In the genomic region with DNA sequence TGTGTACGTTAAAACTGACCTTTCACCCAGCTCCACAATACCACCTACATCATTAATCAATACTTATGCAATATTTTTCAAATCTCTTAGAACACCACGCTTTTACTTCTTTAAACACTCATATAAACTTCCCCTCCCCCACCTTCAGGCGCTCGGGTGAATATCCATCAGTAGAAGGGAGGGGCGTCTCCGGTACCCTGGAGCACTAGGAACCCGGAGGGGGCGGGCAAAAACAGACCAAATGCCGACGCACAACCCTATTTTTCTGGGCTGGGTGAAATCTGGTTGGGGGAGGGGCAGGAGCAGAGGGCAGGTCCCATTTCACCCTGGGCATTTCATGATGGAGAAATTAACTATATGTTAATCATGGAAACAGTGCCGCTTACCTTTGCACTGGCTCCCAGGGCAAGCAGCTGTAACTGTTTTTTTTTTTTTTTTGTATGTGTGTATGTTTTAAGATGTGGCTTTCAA, we compare ENCODE assay signal across 9 mouse cellular contexts. TPM values are rescaled to one million over a fixed set of nuclear protein-coding genes. Genes with fewer than 3 reads are reported as not detected.
A peak's percentile ranks its signal among the peaks of the same experiment; 100 is the strongest.
DNase-seq lines count a peak whose midpoint lies in the region; ATAC-seq and TF ChIP-seq lines count a peak whose summit lies in the region.
"Had no signal": no experiment of that assay in that cellular context is flagged by ENCODE, and none has a peak within 500 bp of the region (broad histone marks: within the 10 kb centered on the region; RNA-seq: fewer than 3 reads in every experiment).

A gene (minus strand): TSS at position 421 of the 471 bp plus-strand sequence.

- H3K4me2 ChIP-seq in heart, embryonic 11.5 days, result peak within 1 kb of the TSS; percentile 100
- H3K4me2 ChIP-seq in limb, embryonic 11.5 days (ENCODE audit: low read depth, severe bottlenecking), result peak within 1 kb of the TSS; percentile 97

- no peaks in the 10 kb centered on the region for H3K9me3 ChIP-seq in heart, embryonic 11.5 days (replicated peaks; ENCODE audit: control insufficient read depth, low read length)
- H3K9me3 ChIP-seq in limb, embryonic 11.5 days (ENCODE audit: control insufficient read depth, low read length), result no peaks in the 10 kb centered on the region

- 0% methylated on average over 11 of the region's 11 CpGs for WGBS in heart, embryonic 11.5 days (ENCODE audit: insufficient replicate concordance)
- WGBS in limb, embryonic 11.5 days, result 0% methylated on average over 11 of the region's 11 CpGs
- under 1% methylated on average over 11 of the region's 11 CpGs for WGBS in olfactory bulb, adult 2 months

- peaks cover 11% of the 10 kb centered on the region; the same call in 1 of the 2 replicates for H3K4me1 ChIP-seq in heart, embryonic 11.5 days (ENCODE audit: control insufficient read depth, insufficient read depth, low read length)
- peaks cover 13% of the 10 kb centered on the region; the same call in 1 of the 2 replicates for H3K4me1 ChIP-seq in limb, embryonic 11.5 days (ENCODE audit: control insufficient read depth, insufficient read depth, low read length)
- peaks cover 2% of the 10 kb centered on the region; the same call in 1 of the 2 replicates for H3K4me1 ChIP-seq in olfactory bulb, adult 2 months (ENCODE audit: control insufficient read depth, insufficient read depth, low read length)

- ATAC-seq in heart, embryonic 11.5 days (replicated peaks; ENCODE audit: insufficient number of reproducible peaks, low FRiP score, low TSS enrichment), result no peak
- ATAC-seq in limb, embryonic 11.5 days (ENCODE audit: insufficient number of reproducible peaks, low FRiP score, low TSS enrichment, low read depth), result no peak
- ATAC-seq: Patski had no signal

- TF ChIP-seq POLR2A in olfactory bulb, adult 2 months (IDR thresholded peaks at IDR 0.05; ENCODE audit: insufficient read depth, low read depth, low read length), result no peak

- H3K9ac ChIP-seq in heart, embryonic 11.5 days (ENCODE audit: low read depth, low read length), result peak within 1 kb of the TSS; percentile 72
- peak within 1 kb of the TSS; percentile 85 for H3K9ac ChIP-seq in limb, embryonic 11.5 days (ENCODE audit: low read length)

- intact Hi-C loops in heart, postnatal 25 days (cut with DNase I), result no loop called here

- H3K27ac ChIP-seq in heart, embryonic 11.5 days (ENCODE audit: low read depth, low read length), result peak within 1 kb of the TSS; percentile 35; the same call in 1 of the 2 replicates
- H3K27ac ChIP-seq in limb, embryonic 11.5 days (replicated peaks; ENCODE audit: low read depth, low read length), result peak within 1 kb of the TSS; percentile 97
- peak within 1 kb of the TSS; percentile 98 for H3K27ac ChIP-seq in olfactory bulb, adult 2 months (ENCODE audit: insufficient read depth, low read depth, low read length)

- no peaks in the 10 kb centered on the region for H3K36me3 ChIP-seq in heart, embryonic 11.5 days (ENCODE audit: control insufficient read depth, insufficient read depth, low read length)
- no peaks in the 10 kb centered on the region for H3K36me3 ChIP-seq in limb, embryonic 11.5 days (ENCODE audit: control insufficient read depth, insufficient read depth, low read length)

- H3K27me3 ChIP-seq in heart, embryonic 11.5 days (ENCODE audit: control insufficient read depth, insufficient read depth, low read length), result peaks cover 23% of the 10 kb centered on the region
- no peaks in the 10 kb centered on the region for H3K27me3 ChIP-seq in limb, embryonic 11.5 days (ENCODE audit: control insufficient read depth, insufficient read depth, low read length)

- DNase-seq in heart, postnatal 25 days (ENCODE audit: low spot score), result no peak
- peak; percentile 19 for DNase-seq in thymus, postnatal 14 days
- no peak for DNase-seq in thymus, postnatal 0 days (ENCODE audit: low spot score)
- peak; percentile 76 for DNase-seq in limb, embryonic 11.5 days (ENCODE audit: low spot score)
- DNase-seq in cerebellum, adult 18-20 months, result no peak
- DNase-seq in c-Kit-positive CD71-positive TER-119-positive erythroid progenitor cells, embryonic 14.5 days (ENCODE audit: low spot score), result no peak

- no peak for TF ChIP-seq CTCF in olfactory bulb, adult 2 months (IDR thresholded peaks at IDR 0.05; ENCODE audit: insufficient read depth, low read depth, low read length)

- H3K4me3 ChIP-seq in heart, embryonic 11.5 days (ENCODE audit: low read depth, low read length), result peak within 1 kb of the TSS; percentile 74
- peak within 1 kb of the TSS; percentile 68 for H3K4me3 ChIP-seq in limb, embryonic 11.5 days (ENCODE audit: low read depth, low read length)
- peak within 1 kb of the TSS; percentile 78 for H3K4me3 ChIP-seq in olfactory bulb, adult 2 months (ENCODE audit: insufficient read depth, low read depth, low read length)

RNA-seq across cellular contexts. Expression of the gene that starts here (rescaled TPM):
- not detected in 2 replicates for polyA plus RNA-seq in heart, embryonic 11.5 days (2014; fragmentation: Nextera tagmentation; extraction: Ambion mirVana)
- total RNA-seq in heart, postnatal 25 days (2021), result not detected
- polyA plus RNA-seq in thymus, postnatal 0 days (2015; fragmentation: Nextera tagmentation; extraction: Ambion mirVana), result not detected in 2 replicates
- not detected in 2 replicates for polyA plus RNA-seq in limb, embryonic 11.5 days (2014; fragmentation: Nextera tagmentation; extraction: Ambion mirVana)
- polyA plus RNA-seq in olfactory bulb, adult 2 months (2012; ENCODE audit: insufficient read depth, insufficient read length, low replicate concordance, missing spikeins), result not detected in 2 replicates
- polyA plus RNA-seq: Patski had no signal

Comparison
In these comparisons a context has a peak if more than half of its experiments do, and no peak if none do; other contexts are left out.
1. Peak in DNase-seq, H3K4me3 ChIP-seq, H3K27ac ChIP-seq, H3K9ac ChIP-seq and H3K4me2 ChIP-seq in limb, embryonic 11.5 days; RNA of the gene not detected or under 1 TPM.
2. H3K27ac ChIP-seq: peak in every context shown above with its lines; median percentile 98 in olfactory bulb, adult 2 months; 97 in limb, embryonic 11.5 days; 35 in heart, embryonic 11.5 days.